4 mouse cellular contexts compared by ENCODE assay signal in the genomic region with DNA sequence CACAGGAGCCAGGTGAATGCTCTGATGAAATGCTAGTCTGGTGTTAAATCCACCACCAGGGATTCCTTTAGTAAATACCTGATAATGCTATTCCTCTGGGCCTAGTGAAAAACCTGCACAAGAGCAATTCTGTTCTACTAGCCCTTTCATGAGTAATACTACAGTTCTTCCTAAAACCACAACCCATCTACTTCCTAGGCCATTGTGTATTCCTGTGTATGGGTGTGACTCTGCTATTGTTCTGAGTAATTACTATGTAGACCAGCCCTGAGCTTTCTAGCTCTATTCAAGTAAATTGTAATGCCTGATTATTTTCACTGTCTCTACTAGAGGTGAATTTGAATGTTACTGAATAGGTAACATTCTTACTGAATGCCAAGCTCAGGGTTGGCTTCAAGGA.
DNase-seq lines count a peak whose midpoint lies in the region.
"Not testable (repeated sequence)": the region's sequence is repeated elsewhere in the genome, so short reads cannot be mapped to it uniquely, and the experiment has no call there.

No protein-coding gene starts in this region.

- H3K9me3 ChIP-seq in ES-E14 (ENCODE audit: control insufficient read depth, insufficient read depth, low read depth, low read length): not testable (repeated sequence)

- not testable (repeated sequence) for H3K4me3 ChIP-seq in ES-E14 (ENCODE audit: insufficient read depth in 1 of 2, low read depth in 1 of 2, low read length in 2 of 2, poor library complexity in 1 of 2, severe bottlenecking in 1 of 2)

- not testable (repeated sequence) for H3K4me1 ChIP-seq in ES-E14 (ENCODE audit: control insufficient read depth in 2 of 2, insufficient read depth in 2 of 2, low read length in 2 of 2, poor library complexity in 1 of 2)

- H3K27ac ChIP-seq in ES-E14 (ENCODE audit: insufficient read depth, low read depth, low read length, poor library complexity, severe bottlenecking): not testable (repeated sequence)

- H3K9ac ChIP-seq in ES-E14 (ENCODE audit: insufficient read depth, low read depth, low read length, poor library complexity, severe bottlenecking): not testable (repeated sequence)

- in situ Hi-C loops in ES-E14 (cut with MboI; ENCODE audit: low sequenced_read_pairs in 2 of 2, unreplicated experiment in 2 of 2): not testable (repeated sequence)

- DNase-seq in ES-CJ7 (ENCODE audit: low read depth, low spot score): peak; percentile 56
- DNase-seq in ES-E14 (ENCODE audit: low read depth, low spot score): peak; percentile 31
- DNase-seq in R1 (ENCODE audit: low read depth, low spot score): peak; percentile 81
- DNase-seq in ZHBTc4 (ENCODE audit: low read depth, low spot score): peak; percentile 70

- not testable (repeated sequence) for H3K36me3 ChIP-seq in ES-E14 (ENCODE audit: control insufficient read depth, insufficient read depth, low read length, poor library complexity, severe bottlenecking)

Comparison
In these comparisons a context has a peak if more than half of its experiments do, and no peak if none do; other contexts are left out.
1. DNase-seq: peak in every context shown above with its lines; median percentile 81 in R1; 70 in ZHBTc4; 56 in ES-CJ7; 31 in ES-E14.